Mouse (Mus musculus) urinary bladder, adult 18-20 months (tissue): ENCODE measurements around the gene Macf1.
"Not testable (repeated sequence)": the region's sequence is repeated elsewhere in the genome, so short reads cannot be mapped to it uniquely, and the experiment has no call there.

Experiments
- DNase-seq, 2 experiments: peaks; one replicate each; pipeline ENCODE4 v3.0.0; 2022; ENCODE audit warnings: low spot score in 2 of 2, mixed read lengths in 2 of 2

Gene Macf1

DNA sequence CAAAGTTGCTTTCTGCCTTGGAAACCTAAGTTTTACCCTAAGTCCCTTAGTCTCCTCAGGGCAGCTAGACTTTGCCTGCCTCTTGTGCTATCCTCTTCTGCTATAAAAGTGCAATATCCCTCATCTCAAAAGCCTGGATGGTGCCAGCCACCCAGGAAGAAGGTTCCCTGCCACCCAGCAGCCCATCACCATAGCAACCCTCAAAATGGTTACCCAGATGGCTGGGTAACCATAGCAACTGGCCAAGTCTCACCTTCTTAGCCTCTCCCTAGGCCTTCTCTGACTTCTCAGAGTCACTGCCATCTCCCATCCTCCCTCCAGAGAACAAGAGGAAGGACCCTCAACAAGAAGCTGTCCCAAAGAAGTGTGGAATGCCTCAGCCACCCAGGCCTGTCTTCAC lies 13.6 kb downstream of the Macf1 start:
- no peak for DNase-seq

- DNase-seq, result no peak
These were observed 14.5 kb downstream of the Macf1 start for GRCm38 (mm10) chr4:123669696-123670095.

GRCm38 (mm10) chr4:123667260-123667867 lies 16.8 kb downstream of the Macf1 start:
- DNase-seq, result peak; percentile 59 to 66

DNA sequence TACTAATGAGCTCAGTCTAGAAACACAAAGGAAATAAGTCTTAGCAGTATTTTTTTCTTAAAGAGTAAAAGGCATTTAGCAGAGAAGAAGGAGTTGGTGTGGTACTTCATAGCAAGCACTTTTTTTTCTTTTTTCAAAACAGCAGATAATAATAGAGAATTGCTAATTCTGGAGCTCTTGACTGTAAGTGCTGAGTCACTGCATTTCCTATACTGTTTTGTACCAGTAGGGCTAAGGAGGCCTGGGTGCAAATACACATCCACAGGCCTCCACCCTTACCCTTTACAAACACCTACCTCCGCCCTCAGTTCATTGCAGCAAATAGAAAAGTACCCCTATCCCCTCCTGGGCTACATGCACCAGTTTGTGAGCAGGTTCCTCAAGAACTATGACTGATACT lies 17.6 kb downstream of the Macf1 start:
- DNase-seq, result no peak

DNA sequence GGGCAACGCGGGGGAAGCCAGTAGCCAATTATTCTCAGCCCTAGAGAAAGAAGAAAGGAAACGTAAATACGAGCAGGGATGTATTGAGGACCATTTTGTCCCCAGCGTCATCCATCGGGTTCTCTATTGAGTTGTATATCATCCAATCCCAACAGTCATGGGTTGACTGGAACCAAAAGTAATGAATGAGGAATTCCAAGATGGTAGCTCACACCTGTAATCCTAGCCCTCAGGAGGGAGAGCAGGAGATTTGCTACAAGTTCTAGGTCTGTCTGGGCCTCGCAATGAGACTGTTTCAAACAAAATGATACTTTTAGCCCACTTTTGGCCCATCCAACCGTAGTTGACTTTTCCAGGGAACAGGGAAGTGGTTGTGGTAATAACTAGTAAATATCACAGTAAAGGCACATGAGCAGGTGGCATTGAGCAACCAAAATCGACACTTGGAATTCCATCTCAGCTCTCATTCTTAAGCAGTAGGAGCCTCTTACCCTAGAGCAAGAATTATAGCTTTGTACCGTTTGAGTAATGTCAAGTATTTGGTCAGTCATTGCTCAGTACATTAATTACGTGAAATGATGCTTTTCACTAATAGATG lies 18.4 kb downstream of the Macf1 start:
- no peak for DNase-seq

DNA sequence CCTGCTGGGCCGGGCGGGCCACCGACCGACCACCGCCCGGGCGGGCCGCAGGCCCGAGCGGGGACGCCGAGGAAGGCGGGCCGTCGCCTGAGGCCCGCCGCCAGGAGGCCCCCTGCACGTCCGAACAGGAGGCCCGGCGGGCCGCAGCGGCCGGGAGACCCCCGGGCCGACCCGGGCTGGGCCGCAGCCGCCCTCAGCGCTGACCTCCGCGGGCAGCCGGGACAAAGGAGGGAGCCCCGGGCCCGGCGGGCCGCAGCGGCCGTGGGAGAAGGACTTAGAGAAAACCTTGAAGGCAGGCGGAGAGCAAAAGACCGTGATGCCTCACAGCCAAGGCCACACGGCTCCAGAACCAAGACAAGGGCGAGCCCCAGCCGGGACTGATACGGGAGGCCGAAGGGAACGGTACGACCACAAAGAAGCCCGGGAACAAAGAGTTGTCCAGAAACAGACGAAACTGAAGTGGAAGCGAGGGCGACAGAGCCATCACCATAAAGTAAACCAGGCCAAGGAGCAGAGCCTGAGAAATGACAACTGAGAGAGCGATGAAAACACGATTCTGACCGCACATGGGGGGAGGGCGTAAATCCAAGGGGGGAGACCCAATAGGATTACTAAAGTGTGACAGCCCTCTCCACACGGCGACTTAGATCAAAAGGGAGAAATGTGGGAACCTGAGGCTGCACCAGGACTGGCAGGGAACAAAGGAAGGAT lies 19.1 kb downstream of the Macf1 start:
- DNase-seq, result peak in 1 of 2 experiments; percentile 53

DNA sequence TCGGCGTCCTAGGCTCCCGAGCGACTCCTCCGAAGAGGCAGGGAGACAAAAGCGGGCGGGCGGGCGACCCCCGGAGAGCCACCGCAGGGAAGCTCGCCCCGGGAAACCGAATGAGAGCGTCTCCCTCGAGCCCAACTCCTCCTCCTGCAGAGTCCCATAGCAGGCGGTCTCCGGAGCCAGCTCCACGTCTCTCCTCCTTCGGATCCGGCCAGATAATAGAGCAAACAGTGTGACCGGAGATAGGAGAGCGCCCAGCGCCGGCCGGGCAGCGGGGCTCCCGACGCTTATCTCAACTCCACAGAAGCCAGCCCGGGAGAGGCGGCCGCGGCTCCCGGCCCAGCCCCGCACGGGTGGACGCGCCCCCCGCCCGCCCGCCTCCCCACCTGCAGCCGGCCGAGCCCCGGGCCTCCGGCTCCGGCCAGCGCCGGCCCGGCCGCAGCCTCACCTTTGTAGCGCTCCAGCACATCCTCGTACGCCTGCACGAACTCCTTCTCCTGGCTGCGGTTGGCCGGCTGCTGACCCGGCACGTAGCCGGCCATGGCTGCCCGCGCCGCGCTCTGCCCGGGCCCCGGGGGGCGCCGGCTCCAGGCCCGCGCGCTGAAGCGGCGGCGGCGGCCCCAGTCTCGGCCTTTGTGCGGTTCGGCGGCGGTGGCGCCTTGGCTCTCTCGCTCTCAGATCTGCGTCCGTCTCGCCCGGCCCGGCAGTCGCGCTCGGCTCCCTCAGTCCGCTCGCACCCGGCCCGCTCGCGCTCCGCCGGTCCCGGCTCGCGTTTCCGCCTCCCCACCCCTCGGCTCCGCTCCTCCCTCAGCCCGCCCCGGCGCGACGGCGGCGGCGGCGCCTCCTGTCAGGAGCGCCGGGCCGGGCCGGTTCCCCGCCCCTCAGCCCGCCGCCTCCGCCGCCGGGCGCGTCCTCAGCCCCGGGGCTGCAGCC lies 19.9 kb downstream of the Macf1 start:
- DNase-seq, result peak; percentile 61 to 72

DNA sequence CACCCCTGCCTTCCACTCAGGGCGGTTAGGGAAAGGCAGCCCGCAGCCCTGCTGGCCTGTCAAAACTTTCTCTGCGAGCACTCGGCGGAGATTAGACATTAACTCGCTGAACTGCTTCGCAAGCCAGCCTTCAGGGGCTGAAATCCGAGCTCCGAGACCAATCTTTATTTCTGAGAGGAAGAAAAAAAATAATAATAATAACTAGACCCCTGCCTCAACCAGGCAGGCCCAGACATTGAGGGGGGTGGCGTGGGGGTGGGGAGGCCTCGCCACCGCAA lies 20.5 kb downstream of the Macf1 start:
- DNase-seq, result peak in 1 of 2 experiments; percentile 9

DNA sequence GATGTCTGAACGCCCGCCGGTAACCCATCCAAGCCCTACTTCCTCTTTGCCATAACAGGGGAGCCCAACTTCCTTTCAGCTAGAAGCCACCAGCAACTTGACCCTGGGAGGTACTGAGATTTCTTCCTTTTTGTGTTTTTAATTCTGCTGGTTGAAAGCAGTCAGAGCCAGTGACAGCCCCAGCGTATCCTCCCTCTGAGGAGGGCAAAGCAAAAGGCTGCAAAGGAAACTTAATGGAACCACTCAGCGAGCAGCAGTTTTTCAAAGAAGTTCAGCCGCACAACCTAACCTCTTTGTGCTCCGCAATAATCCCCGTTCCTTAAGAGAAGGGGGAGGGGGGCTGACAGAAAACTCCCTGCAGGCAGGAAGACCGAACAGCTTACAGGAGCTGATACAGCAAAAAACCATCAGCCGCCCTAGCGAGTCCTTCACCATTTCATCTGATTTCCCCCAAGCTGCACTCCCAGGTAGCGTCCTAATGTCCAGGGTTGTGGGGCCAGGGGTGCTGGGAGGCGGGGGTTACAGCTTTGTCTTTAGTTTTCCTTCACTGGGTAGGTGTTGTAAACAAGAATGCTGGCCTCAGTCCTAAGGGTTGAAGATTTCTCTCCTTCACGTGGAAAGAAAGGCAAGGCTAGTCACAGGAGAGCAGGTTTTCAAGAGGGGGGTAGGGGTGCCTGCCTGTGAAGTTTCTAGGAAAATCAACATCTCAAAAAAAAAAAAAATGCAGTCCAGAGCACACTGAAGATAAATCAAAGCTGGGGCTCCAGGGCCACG lies 21.1 kb downstream of the Macf1 start:
- peak in 1 of 2 experiments; percentile 13 for DNase-seq

- DNase-seq, result no peak
These were observed 26.0 kb downstream of the Macf1 start for GRCm38 (mm10) chr4:123658175-123658574.

GRCm38 (mm10) chr4:123655245-123655644 lies 28.9 kb downstream of the Macf1 start:
- DNase-seq, result no peak

GRCm38 (mm10) chr4:123654566-123654965 lies 29.6 kb downstream of the Macf1 start:
- DNase-seq, result no peak

DNA sequence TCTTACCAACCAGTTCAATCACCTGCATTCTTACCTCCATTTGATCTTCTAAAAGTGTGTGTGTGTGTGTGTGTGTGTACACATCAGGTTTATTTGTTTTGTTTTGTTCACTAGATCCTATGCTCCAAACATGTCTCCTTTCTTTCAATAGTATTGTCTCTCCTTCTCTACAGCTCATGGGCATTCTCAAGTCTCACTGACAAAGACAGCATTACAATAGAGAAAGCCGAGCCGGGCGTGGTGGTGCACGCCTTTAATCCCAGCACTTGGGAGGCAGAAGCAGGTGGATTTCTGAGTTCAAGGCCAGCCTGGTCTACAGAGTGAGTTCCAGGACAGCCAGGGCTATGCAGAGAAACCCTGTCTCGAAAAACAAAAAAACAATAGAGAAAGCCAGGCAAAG lies 30.7 kb downstream of the Macf1 start:
- not testable (repeated sequence) for DNase-seq

GRCm38 (mm10) chr4:123652130-123652529 lies 32.0 kb downstream of the Macf1 start:
- DNase-seq, result no peak

GRCm38 (mm10) chr4:123649131-123649530 lies 35.0 kb downstream of the Macf1 start:
- DNase-seq, result no peak

- DNase-seq, result no peak
These were observed 36.5 kb downstream of the Macf1 start for GRCm38 (mm10) chr4:123647668-123648067.

DNA sequence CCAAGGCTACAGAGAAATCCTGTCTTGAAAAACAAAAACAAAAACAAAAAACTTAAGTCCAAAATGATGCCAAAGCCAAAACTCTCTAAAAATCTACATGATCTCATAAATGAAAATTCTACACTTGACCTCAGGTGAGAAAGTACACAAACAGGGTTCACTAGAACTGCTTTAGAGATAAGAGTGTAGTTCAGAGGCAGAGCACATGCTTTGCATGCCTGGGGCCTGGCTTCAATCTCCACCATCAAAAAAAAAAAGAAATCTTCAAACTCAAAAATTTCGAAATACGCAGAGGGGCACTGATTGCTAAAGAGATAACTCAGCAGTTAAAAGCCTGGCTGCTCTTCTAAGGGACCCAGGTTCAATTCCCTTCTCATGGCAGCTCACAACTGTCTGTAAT lies 37.1 kb downstream of the Macf1 start:
- no peak for DNase-seq

- no peak for DNase-seq
These were observed 38.8 kb downstream of the Macf1 start for GRCm38 (mm10) chr4:123645246-123645845.

GRCm38 (mm10) chr4:123643561-123643960 lies 40.6 kb downstream of the Macf1 start:
- DNase-seq, result no peak

- no peak for DNase-seq
These were observed 41.3 kb downstream of the Macf1 start for GRCm38 (mm10) chr4:123642877-123643276.

DNA sequence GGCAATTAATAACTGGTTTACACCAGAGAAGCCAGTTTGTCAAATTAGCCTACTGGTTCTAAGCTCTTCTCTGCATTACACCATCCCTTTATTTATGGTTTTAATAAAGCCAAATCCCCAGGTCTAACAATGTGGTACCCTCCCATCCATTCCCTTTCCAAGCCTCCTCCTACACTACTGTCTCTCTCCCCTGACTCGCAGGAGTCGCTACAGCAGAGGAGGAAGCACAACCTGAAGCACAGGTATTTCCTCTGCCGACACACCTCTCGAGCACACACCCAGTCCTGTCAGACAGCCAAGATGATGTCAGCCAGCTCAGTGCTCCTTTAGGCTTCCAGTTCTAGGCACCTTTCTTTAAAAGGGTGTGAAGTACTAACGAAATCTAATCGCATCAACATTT lies 47.0 kb downstream of the Macf1 start:
- DNase-seq, result peak; percentile 33 to 39
